Mouse (Mus musculus) forebrain, embryonic 13.5 days (tissue): ENCODE data around the gene Pla1a. TPM values are rescaled to one million over a fixed set of nuclear protein-coding genes. Genes with fewer than 3 reads are reported as not detected.
"Not testable (repeated sequence)": the region's sequence is repeated elsewhere in the genome, so short reads cannot be mapped to it uniquely, and the experiment has no call there.

Experiments
- ATAC-seq: fragments of 200-750 bp; cut with Nextera tagmentation; 2 replicates; pipeline ENCODE4 v1.8.0; 2017
- H3K27ac ChIP-seq: fragments of 300-500 bp; sonication (generic); 2 replicates; pipeline ENCODE4 v1.5.1; 2015; ENCODE audit warnings: inconsistent platforms, mild to moderate bottlenecking, moderate library complexity
- H3K27me3 ChIP-seq: fragments of 300-500 bp; sonication (generic); 2 replicates; pipeline ENCODE4 v1.6.1; 2015; ENCODE audit warnings: mild to moderate bottlenecking, inconsistent platforms
- H3K36me3 ChIP-seq: fragments of 300-500 bp; sonication (generic); 2 replicates; pipeline ENCODE4 v1.6.1; 2015; ENCODE audit warnings: mild to moderate bottlenecking, inconsistent platforms; ENCODE audit not compliant: poor library complexity, severe bottlenecking
- H3K4me1 ChIP-seq: fragments of 300-500 bp; sonication (generic); 2 replicates; pipeline ENCODE4 v1.6.1; 2015; ENCODE audit warnings: inconsistent platforms
- H3K4me2 ChIP-seq: fragments of 300-500 bp; sonication (generic); 2 replicates; pipeline ENCODE4 v1.6.1; 2015; ENCODE audit warnings: inconsistent platforms, mild to moderate bottlenecking, moderate library complexity
- H3K4me3 ChIP-seq: fragments of 300-500 bp; sonication (generic); 2 replicates; pipeline ENCODE4 v1.5.1; 2015; ENCODE audit warnings: mild to moderate bottlenecking, inconsistent platforms
- H3K9ac ChIP-seq: fragments of 300-500 bp; sonication (generic); 2 replicates; pipeline ENCODE4 v1.6.1; 2015; ENCODE audit warnings: mild to moderate bottlenecking, inconsistent platforms
- H3K9me3 ChIP-seq: fragments of 300-500 bp; sonication (generic); replicated peaks from 2 replicates; pipeline ENCODE4 v1.6.1; 2016; ENCODE audit warnings: inconsistent platforms
- WGBS: fragments of 180-500 bp; shearing (Covaris S2); methylation state at CpG from one replicate; pipeline ENCODE4 v1.1.7; 2015; 5-methylcytosine and 5-hydroxymethylcytosine counted together
- polyA plus RNA-seq: library from polyadenylated mRNA; unstranded; fragments of >200 nt; fragmentation: Nextera tagmentation; extraction: Ambion mirVana; gene quantifications from 2 replicates; pipeline ENCODE4 v1.2.1, GENCODE M21; 2015

The Pla1a gene
- 0.25 and 0.45 TPM in 2 replicates for polyA plus RNA-seq

- Histone ChIP-seq H3K27ac (no peak within 1 kb of the TSS), H3K9ac (no peak within 1 kb of the TSS), H3K4me3 (no peak within 1 kb of the TSS), H3K9me3 (no peaks in the 10 kb centered on the region), H3K4me2 (no peak within 1 kb of the TSS), H3K27me3 (no peaks in the 10 kb centered on the region), H3K4me1 (no peaks in the 10 kb centered on the region), H3K36me3 (no peaks in the 10 kb centered on the region)
- WGBS = 89% methylated on average over 11 of the region's 11 CpGs
- ATAC-seq = no peak
These were observed at the start of gene Pla1a for GRCm38 (mm10) chr16:38432498-38433425. Gene Pla1a (minus strand): TSS chr16:38433145.

DNA sequence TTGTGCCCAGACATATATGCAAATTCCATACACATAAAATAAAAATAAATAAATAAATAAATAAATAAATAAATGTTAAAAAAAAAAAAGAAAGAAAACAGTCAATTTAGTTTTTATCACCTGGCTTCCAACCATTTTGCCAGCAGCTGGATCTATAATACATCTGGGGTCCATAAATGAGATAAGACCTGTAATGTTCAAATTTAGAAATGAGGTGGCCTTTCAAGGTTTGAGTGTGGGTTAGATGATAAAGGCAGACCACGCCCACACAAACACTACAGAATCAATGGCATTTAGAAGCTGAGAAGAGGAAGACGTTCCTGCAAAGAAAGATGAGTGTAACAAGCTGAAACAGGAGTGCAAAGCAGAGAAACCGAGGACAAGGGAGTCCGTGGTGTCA lies 48.4 kb upstream of the Pla1a start:
- no peak overlapping the region for H3K27ac ChIP-seq

DNA sequence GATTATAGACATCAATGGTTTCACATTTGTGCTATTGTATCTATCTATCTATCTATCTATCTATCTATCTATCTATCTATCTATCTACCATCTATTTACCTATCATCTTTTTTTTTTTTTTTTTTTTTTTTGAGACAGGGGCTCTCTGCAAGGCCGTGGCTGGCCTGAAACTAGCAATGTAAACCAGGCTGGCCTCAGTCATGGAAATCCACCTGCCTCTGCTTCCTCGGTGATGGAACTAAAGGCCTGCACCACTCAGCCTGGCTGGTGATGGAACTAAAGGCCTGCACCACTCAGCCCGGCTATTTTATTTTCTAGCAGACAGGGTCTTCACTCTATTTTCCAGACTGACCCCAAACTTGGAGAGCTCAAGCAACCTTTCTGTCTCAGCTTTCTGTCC lies 45.4 kb upstream of the Pla1a start:
- WGBS = 94% methylated on average over 3 of the region's 3 CpGs
- Histone ChIP-seq H3K4me3 (no peak overlapping the region), H3K9ac (no peak overlapping the region), H3K36me3 (no peaks in the 10 kb centered on the region), H3K4me1 (peaks cover 13% of the 10 kb centered on the region), H3K27ac (no peak overlapping the region), H3K27me3 (peaks cover 15% of the 10 kb centered on the region), H3K4me2 (no peak overlapping the region), H3K9me3 (no peaks in the 10 kb centered on the region)
- no peak for ATAC-seq

More for the DNA sequence above, 48.4 kb upstream of the Pla1a start:
- H3K4me2 ChIP-seq = no peak overlapping the region
- no peaks in the 10 kb centered on the region for H3K36me3 ChIP-seq
- no peak overlapping the region for H3K9ac ChIP-seq
- no peak overlapping the region for H3K4me3 ChIP-seq
- H3K4me1 ChIP-seq = peaks cover 15% of the 10 kb centered on the region
- H3K27me3 ChIP-seq = peaks cover 28% of the 10 kb centered on the region
- WGBS = 75% methylated on average over 4 of the region's 4 CpGs
- H3K9me3 ChIP-seq = no peaks in the 10 kb centered on the region
- ATAC-seq = no peak

- Histone ChIP-seq H3K4me2 (peak overlapping the region; percentile 68), H3K4me3 (peak overlapping the region; percentile 39), H3K9ac (peak overlapping the region; percentile 45)
- 57% methylated on average over 14 of the region's 14 CpGs for WGBS
- not testable (repeated sequence) for H3K27me3 ChIP-seq, H3K27ac ChIP-seq, H3K36me3 ChIP-seq, H3K4me1 ChIP-seq, H3K9me3 ChIP-seq
- ATAC-seq = peak; percentile 51; the same call in 1 of the 2 replicates
These were observed 44.3 kb upstream of the Pla1a start for GRCm38 (mm10) chr16:38477241-38477608.

DNA sequence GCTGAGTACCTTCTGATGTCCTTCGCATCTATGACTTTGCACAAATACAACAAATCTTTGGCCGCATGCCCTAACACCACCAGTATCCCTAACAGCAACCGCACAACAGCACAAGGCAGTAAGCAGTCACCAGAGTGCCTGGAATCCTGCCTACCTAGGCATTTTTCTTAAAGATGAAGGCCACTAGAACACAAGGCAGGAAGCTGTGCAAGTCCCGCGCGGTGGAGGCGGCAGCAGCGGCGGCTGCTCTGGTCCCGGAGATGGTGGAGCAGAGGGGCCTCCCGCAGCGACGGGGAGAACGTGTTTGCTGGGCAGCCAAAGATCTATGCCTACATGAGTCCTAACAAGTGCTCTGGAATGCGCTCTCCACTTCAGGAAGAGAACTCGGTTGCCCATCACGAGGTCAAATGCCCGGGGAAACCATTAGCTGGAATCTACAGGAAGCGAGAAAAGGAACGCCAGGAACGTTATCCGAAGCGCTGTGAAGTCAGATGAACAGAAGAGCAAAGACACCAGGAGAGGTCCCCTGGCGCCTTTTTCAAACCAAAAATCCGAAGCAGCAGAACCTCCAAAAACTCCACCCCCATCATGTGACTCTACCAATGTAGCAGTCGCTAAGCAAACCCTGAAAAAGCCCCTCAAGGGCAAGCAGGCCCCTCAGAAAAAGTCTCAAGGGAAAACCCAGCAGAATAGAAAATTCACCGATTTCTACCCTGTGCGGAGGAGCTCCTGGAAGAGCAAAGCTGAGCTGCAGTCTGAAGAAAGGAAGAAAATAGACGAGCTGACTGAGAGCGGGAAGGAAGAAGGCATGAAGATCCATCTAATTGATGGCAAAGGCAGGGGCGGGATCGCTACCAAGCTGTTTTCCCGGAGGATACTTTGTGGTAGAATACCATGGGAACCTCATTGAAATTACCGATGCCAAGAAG lies 43.6 kb upstream of the Pla1a start:
- WGBS = 11% methylated on average over 34 of the region's 34 CpGs
- peak overlapping the region; percentile 68 for H3K4me2 ChIP-seq
- H3K4me3 ChIP-seq = peak overlapping the region; percentile 39
- 0 out of 2 replicates have a peak, but pooled peaks cover 2% of the 10 kb centered on the region for H3K27me3 ChIP-seq
- H3K9me3 ChIP-seq = no peaks in the 10 kb centered on the region
- peaks cover 9% of the 10 kb centered on the region for H3K4me1 ChIP-seq
- ATAC-seq = peak; percentile 19; the same call in 1 of the 2 replicates
- no peak overlapping the region for H3K27ac ChIP-seq
- H3K9ac ChIP-seq = peak overlapping the region; percentile 45
- no peaks in the 10 kb centered on the region for H3K36me3 ChIP-seq

DNA sequence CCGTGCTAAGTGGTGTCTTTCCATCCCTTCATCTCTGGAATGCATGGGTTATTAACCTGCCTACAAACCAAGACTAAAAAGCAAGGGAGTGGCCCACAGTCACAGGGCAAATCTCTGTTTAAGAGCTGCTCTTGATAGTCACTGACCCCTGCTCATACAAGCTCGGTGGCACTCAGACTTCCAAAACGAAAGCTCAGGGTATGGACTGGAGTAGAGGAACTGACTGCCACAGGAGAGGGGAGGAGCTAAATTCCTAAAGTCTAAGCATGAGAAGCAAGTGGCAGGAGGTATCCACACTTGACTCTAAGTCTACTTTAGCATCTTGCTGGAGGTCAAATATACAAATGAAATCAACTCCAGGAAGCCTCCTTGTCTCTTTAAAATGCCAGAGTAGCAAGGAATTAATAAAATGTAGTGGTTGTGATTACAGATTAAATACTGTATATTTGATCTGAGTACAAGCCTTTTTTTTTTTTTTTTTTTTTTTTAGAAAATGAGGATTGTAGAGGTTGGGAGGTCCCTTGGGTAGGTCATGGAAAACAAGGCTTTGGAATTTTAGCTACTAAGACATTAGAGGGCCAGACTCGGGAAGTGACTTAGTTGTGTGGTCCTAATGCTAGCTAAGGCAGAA lies 42.9 kb upstream of the Pla1a start:
- no peak overlapping the region for H3K4me3 ChIP-seq
- no peaks in the 10 kb centered on the region for H3K36me3 ChIP-seq
- no peak overlapping the region for H3K9ac ChIP-seq
- no peak overlapping the region for H3K27ac ChIP-seq
- 0 out of 2 replicates have a peak, but pooled peaks have one; percentile 10 for ATAC-seq
- H3K9me3 ChIP-seq = no peaks in the 10 kb centered on the region
- peaks cover 9% of the 10 kb centered on the region for H3K4me1 ChIP-seq
- WGBS = 60% methylated on average over 4 of the region's 4 CpGs
- H3K27me3 ChIP-seq = no peaks in the 10 kb centered on the region
- peak overlapping the region; percentile 68 for H3K4me2 ChIP-seq

DNA sequence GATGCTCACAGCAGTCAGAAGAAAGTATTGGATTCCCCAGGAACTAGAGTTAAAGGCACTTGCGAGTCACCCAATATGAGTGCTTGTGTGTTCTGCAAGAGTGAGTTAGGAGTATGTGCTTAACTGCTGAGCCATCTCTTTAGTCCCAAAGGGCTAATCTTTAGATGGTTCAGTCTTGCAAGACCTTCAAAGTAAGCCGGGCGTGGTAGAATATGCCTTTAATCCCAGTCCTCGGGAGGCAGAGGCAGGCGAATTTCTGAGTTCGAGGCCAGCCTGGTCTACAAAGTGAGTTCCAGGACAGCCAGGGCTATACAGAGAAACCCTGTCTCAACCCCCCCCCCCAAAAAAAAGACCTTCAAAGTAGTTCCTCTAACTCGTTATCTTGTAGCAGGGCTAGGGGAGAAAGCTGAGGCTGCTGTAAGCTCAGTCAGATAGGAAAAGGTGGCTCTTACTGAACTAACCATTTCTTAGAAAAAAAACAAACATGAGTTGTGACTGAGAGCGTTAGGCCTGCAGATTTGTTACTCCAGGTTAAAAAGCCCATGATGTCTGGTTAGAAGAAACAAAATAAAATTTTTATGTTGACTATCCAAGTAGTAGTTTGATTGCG lies 41.8 kb upstream of the Pla1a start:
- H3K4me3 ChIP-seq = no peak overlapping the region
- no peaks in the 10 kb centered on the region for H3K9me3 ChIP-seq
- H3K27ac ChIP-seq = no peak overlapping the region
- ATAC-seq = no peak
- H3K27me3 ChIP-seq = no peaks in the 10 kb centered on the region
- no peak overlapping the region for H3K9ac ChIP-seq
- H3K4me2 ChIP-seq = no peak overlapping the region
- no peaks in the 10 kb centered on the region for H3K36me3 ChIP-seq
- H3K4me1 ChIP-seq = peaks cover 9% of the 10 kb centered on the region
- WGBS = 93% methylated on average over 9 of the region's 9 CpGs

GRCm38 (mm10) chr16:38473661-38474060 lies 40.7 kb upstream of the Pla1a start:
- no peak for ATAC-seq
- 95% methylated on average over 5 of the region's 5 CpGs for WGBS

DNA sequence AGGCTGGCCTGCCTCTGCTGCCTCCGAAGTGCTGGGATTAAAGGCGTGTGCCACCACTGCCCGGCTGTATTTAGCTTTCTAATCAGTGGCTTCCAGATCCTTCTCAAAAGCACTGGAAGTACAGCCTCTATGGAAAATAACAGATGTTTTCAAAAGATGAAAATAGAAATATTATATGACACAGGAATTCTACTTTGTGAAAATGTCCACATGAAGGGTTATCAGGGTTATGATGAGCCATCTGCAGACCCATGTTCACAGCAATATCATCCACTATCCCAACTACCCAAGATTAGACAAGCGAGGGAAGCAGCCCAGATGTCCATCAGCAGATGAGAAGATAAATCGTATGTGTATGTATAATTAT lies 39.5 kb upstream of the Pla1a start:
- ATAC-seq = no peak
- WGBS = 91% methylated on average over 5 of the region's 5 CpGs

More at GRCm38 (mm10) chr16:38473661-38474060, 40.7 kb upstream of the Pla1a start:
- no peaks in the 10 kb centered on the region for H3K27me3 ChIP-seq
- H3K9me3 ChIP-seq = no peaks in the 10 kb centered on the region
- H3K36me3 ChIP-seq = no peaks in the 10 kb centered on the region
- no peak overlapping the region for H3K9ac ChIP-seq
- H3K4me3 ChIP-seq = no peak overlapping the region
- peaks cover 9% of the 10 kb centered on the region for H3K4me1 ChIP-seq
- H3K27ac ChIP-seq = no peak overlapping the region
- no peak overlapping the region for H3K4me2 ChIP-seq

DNA sequence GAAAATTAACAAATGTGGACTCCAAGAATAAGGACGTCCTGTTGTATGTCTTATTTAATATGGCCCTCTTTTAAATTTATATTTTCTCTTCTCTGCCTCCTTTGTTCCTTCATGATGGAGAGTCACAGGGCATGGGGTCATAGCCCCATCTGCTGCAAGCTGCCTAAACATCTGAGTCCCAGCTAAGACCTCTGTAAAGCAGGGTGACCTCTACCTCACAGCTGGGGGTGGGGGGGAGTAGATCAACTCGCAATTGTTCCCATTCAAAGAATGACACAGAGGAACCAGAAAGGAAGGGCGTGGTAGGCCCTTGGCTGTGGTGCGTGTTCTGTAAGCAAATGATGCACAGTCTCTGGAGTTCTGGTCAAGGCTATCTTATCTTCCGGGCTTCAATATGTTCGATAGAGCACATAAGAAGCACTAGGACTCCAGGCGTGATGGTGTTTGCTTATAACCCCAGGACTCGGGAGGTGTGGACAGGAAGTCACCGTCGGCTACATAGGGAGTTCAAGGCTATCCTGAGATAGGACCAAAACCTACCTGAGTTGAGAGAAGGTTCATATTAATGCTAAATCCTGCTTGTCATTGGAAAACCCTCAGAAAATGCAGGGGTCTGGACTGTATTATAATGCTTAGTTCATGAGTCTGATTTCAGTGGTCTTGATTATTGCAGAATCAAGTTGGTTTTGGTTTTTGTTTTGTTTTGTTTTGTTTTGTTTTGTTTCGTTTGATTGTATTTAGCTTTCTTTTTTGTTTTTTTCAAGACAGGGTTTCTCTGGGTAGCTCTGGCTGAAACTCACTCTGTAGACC lies 39.0 kb upstream of the Pla1a start:
- H3K4me1 ChIP-seq = peaks cover 8% of the 10 kb centered on the region
- no peak overlapping the region for H3K4me2 ChIP-seq
- H3K4me3 ChIP-seq = no peak overlapping the region
- 83% methylated on average over 11 of the region's 11 CpGs for WGBS
- no peak for ATAC-seq
- H3K9me3 ChIP-seq = no peaks in the 10 kb centered on the region
- H3K27ac ChIP-seq = no peak overlapping the region
- no peaks in the 10 kb centered on the region for H3K27me3 ChIP-seq
- no peaks in the 10 kb centered on the region for H3K36me3 ChIP-seq
- H3K9ac ChIP-seq = no peak overlapping the region

More for the DNA sequence above, 39.5 kb upstream of the Pla1a start:
- H3K9me3 ChIP-seq = no peaks in the 10 kb centered on the region
- no peaks in the 10 kb centered on the region for H3K27me3 ChIP-seq
- no peak overlapping the region for H3K9ac ChIP-seq
- H3K36me3 ChIP-seq = no peaks in the 10 kb centered on the region
- H3K27ac ChIP-seq = no peak overlapping the region
- H3K4me3 ChIP-seq = no peak overlapping the region
- no peak overlapping the region for H3K4me2 ChIP-seq
- peaks cover 9% of the 10 kb centered on the region for H3K4me1 ChIP-seq

- Histone ChIP-seq H3K27me3 (no peaks in the 10 kb centered on the region), H3K9ac (no peak overlapping the region), H3K4me3 (no peak overlapping the region), H3K9me3 (no peaks in the 10 kb centered on the region), H3K36me3 (no peaks in the 10 kb centered on the region), H3K4me1 (no peaks in the 10 kb centered on the region), H3K4me2 (no peak overlapping the region), H3K27ac (no peak overlapping the region)
- ATAC-seq = no peak
- 76% methylated on average over 8 of the region's 8 CpGs for WGBS
These were observed 36.5 kb upstream of the Pla1a start for GRCm38 (mm10) chr16:38469437-38469836.
